Mouse (Mus musculus) heart, embryonic 16.5 days (tissue): ENCODE measurements at regions not wholly inside any gene's neighbourhood (a gene's known extent, or its start where the extent isn't known, plus 50 kb on each side); places are given as distances from the start of the nearest gene placed in this dataset.

Experiments
- ATAC-seq: fragments of 200-750 bp; cut with Nextera tagmentation; replicated peaks from 2 replicates; pipeline ENCODE4 v1.8.0; 2017; ENCODE audit warnings: moderate number of reproducible peaks; ENCODE audit not compliant: insufficient read depth, low FRiP score; ENCODE audit errors: extremely low read depth
- H3K27ac ChIP-seq: fragments of 300-500 bp; sonication (generic); 2 replicates; pipeline ENCODE4 v1.5.1; 2014; ENCODE audit warnings: mild to moderate bottlenecking, low read length, control low read depth, moderate library complexity
- H3K27me3 ChIP-seq: fragments of 300-500 bp; sonication (generic); 2 replicates; pipeline ENCODE4 v1.6.1; 2014; ENCODE audit warnings: low read length, mixed read lengths; ENCODE audit not compliant: control insufficient read depth, insufficient read depth
- H3K36me3 ChIP-seq: fragments of 300-500 bp; sonication (generic); 2 replicates; pipeline ENCODE4 v1.6.1; 2014; ENCODE audit not compliant: control insufficient read depth, insufficient read depth
- H3K4me1 ChIP-seq: fragments of 300-500 bp; sonication (generic); 2 replicates; pipeline ENCODE4 v1.6.1; 2014; ENCODE audit warnings: low read length, mixed read lengths; ENCODE audit not compliant: control insufficient read depth, insufficient read depth
- H3K4me2 ChIP-seq: fragments of 300-500 bp; sonication (generic); 2 replicates; pipeline ENCODE4 v1.6.1; 2014; ENCODE audit warnings: low read depth, mild to moderate bottlenecking, control low read depth, low read length
- H3K4me3 ChIP-seq: fragments of 300-500 bp; sonication (generic); 2 replicates; pipeline ENCODE4 v1.5.1; 2014; ENCODE audit warnings: mild to moderate bottlenecking, control low read depth, low read length
- H3K9ac ChIP-seq: fragments of 300-500 bp; sonication (generic); 2 replicates; pipeline ENCODE4 v1.6.1; 2014; ENCODE audit warnings: low read length, control low read depth
- H3K9me3 ChIP-seq: fragments of 300-500 bp; sonication (generic); replicated peaks from 2 replicates; pipeline ENCODE4 v1.6.1; 2016; ENCODE audit warnings: low read length; ENCODE audit not compliant: control insufficient read depth
- WGBS: fragments of 180-500 bp; shearing (Covaris S2); extraction: QIAGEN DNeasy Blood & Tissue Kit; methylation state at CpG from one replicate; pipeline ENCODE4 v1.1.7; 2014; 5-methylcytosine and 5-hydroxymethylcytosine counted together

DNA sequence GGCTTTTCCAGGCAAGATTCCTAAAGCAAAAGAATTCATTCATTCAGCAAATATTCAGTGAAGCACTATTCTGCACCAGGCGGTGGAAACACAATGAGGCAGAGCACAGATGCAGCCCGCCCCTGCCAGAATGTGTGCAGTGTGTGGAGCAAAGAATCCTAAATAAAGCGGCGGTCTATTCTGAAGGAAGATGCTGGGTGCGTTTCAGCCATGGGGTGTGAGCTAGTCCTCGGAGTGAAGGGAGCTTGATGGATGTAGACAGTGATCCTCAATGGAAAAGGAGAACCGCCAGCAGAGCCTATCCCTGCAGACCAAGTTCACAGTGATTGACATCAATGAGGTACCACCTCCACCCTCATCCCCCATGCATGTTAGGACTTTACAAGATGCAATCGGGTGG is 206.2 kb downstream of the H2al1j start:
- H3K9me3 ChIP-seq = no peaks in the 10 kb centered on the region
- H3K4me1 ChIP-seq = no peaks in the 10 kb centered on the region
- no peak overlapping the region for H3K4me2 ChIP-seq
- no peak for ATAC-seq
- H3K9ac ChIP-seq = no peak overlapping the region
- no peak overlapping the region for H3K4me3 ChIP-seq
- no peak overlapping the region for H3K27ac ChIP-seq
- WGBS = 74% methylated on average over 8 of the region's 8 CpGs
- no peaks in the 10 kb centered on the region for H3K27me3 ChIP-seq
- no peaks in the 10 kb centered on the region for H3K36me3 ChIP-seq

- Histone ChIP-seq H3K36me3 (no peaks in the 10 kb centered on the region), H3K4me2 (no peak overlapping the region), H3K27me3 (no peaks in the 10 kb centered on the region), H3K4me1 (no peaks in the 10 kb centered on the region), H3K9me3 (no peaks in the 10 kb centered on the region), H3K27ac (no peak overlapping the region), H3K4me3 (no peak overlapping the region), H3K9ac (no peak overlapping the region)
- WGBS = 52% methylated on average over 2 of the region's 2 CpGs
- ATAC-seq = no peak
Measured at GRCm38 (mm10) chrX:11541011-11541410, 213.4 kb downstream of the H2al1j start.

DNA sequence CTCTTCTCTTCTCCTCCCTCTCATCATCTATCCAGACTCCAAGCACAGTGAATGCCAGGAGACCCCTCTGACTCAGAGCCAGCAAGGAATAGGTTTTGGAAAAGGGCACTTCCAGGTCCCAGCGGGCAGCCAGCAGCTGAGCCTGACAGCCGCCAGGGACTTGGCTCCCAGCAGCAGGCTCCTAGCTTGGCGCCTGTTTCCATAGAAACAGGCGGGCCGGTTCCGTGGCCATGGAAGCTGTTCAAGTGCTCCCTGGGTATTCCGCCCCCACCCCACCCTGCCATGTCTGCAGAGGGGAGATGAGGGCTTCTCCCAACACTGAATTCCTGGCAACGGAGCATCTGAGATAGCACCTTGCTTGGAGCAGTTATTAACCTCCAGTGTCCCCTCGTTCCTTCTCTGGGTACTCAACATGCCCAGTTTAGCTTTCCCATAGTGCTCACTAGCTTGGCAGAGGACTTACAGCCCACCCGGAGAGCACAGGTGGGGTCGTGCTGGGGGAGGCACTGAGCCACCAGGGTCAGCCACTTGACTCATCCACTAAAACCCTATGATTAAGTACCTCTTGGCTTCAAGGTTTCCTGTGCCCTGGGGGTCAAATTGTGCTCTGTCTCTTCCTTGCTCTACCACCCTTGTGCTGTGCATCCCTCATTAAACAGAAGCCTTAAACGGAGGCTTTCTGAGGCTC is 222.7 kb downstream of the H2al1j start:
- 27% methylated on average over 12 of the region's 12 CpGs for WGBS
- Histone ChIP-seq H3K9ac (no peak overlapping the region), H3K4me1 (no peaks in the 10 kb centered on the region; the same call in 1 of the 2 replicates), H3K4me2 (peak overlapping the region; percentile 7; the same call in 1 of the 2 replicates), H3K27me3 (peaks cover 8% of the 10 kb centered on the region; the same call in 1 of the 2 replicates), H3K36me3 (no peaks in the 10 kb centered on the region), H3K27ac (no peak overlapping the region), H3K4me3 (no peak overlapping the region), H3K9me3 (no peaks in the 10 kb centered on the region)
- no peak for ATAC-seq

- no peaks in the 10 kb centered on the region for H3K9me3 ChIP-seq
- no peak overlapping the region for H3K4me3 ChIP-seq
- no peak for ATAC-seq
- H3K4me1 ChIP-seq = no peaks in the 10 kb centered on the region; the same call in 1 of the 2 replicates
- no peak overlapping the region for H3K4me2 ChIP-seq
- no peaks in the 10 kb centered on the region for H3K36me3 ChIP-seq
- H3K27ac ChIP-seq = no peak overlapping the region
- H3K9ac ChIP-seq = no peak overlapping the region
- H3K27me3 ChIP-seq = peaks cover 8% of the 10 kb centered on the region; the same call in 1 of the 2 replicates
- WGBS = 52% methylated on average over 5 of the region's 5 CpGs
Measured at GRCm38 (mm10) chrX:11552177-11552576, 224.6 kb downstream of the H2al1j start.

DNA sequence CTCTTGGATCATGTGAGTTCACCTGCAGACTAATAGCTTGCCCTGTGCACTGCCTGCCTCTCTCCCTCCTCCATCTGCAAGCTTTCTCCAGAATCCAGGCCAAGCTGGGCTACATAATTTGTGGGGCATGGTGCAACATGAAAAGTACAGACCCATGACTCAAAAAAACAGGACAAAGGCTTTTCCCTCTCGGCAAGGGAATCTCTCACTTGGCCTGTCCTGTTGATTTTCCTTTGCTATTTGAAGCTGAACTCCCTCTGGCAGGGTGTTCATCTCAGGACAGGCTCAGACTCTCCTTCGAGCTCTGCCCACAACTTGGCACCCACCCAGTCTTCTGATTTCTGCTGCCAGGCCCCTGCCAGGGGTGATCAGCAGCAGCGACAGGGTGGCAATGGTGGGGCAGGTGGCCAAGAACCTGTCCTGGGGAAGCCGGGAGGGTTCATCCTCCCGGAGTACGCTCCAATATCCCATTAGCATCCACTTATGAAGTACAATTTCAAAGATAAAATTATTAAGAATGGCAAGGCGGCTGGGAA is 227.5 kb downstream of the H2al1j start:
- H3K4me3 ChIP-seq = no peak overlapping the region
- no peak overlapping the region for H3K9ac ChIP-seq
- no peaks in the 10 kb centered on the region; the same call in 1 of the 2 replicates for H3K4me1 ChIP-seq
- no peak overlapping the region for H3K4me2 ChIP-seq
- 52% methylated on average over 7 of the region's 7 CpGs for WGBS
- peaks cover 8% of the 10 kb centered on the region; the same call in 1 of the 2 replicates for H3K27me3 ChIP-seq
- H3K36me3 ChIP-seq = no peaks in the 10 kb centered on the region
- ATAC-seq = no peak
- H3K27ac ChIP-seq = no peak overlapping the region
- H3K9me3 ChIP-seq = no peaks in the 10 kb centered on the region

- H3K4me3 ChIP-seq = no peak overlapping the region
- H3K9me3 ChIP-seq = no peaks in the 10 kb centered on the region
- no peak overlapping the region for H3K4me2 ChIP-seq
- 69% methylated on average over 2 of the region's 2 CpGs for WGBS
- no peak overlapping the region for H3K9ac ChIP-seq
- H3K36me3 ChIP-seq = no peaks in the 10 kb centered on the region
- ATAC-seq = no peak
- H3K27ac ChIP-seq = no peak overlapping the region
- H3K27me3 ChIP-seq = peaks cover 5% of the 10 kb centered on the region; the same call in 1 of the 2 replicates
- H3K4me1 ChIP-seq = no peaks in the 10 kb centered on the region; the same call in 1 of the 2 replicates
Measured at GRCm38 (mm10) chrX:11558260-11558659, 230.6 kb downstream of the H2al1j start.

GRCm38 (mm10) chrX:11560550-11561276 is 233.1 kb downstream of the H2al1j start:
- no peaks in the 10 kb centered on the region for H3K4me1 ChIP-seq
- H3K4me2 ChIP-seq = no peak overlapping the region
- no peak for ATAC-seq
- no peak overlapping the region for H3K4me3 ChIP-seq
- H3K27me3 ChIP-seq = peaks cover 3% of the 10 kb centered on the region
- H3K36me3 ChIP-seq = no peaks in the 10 kb centered on the region
- no peak overlapping the region for H3K9ac ChIP-seq
- 58% methylated on average over 16 of the region's 17 CpGs for WGBS
- no peak overlapping the region for H3K27ac ChIP-seq
- H3K9me3 ChIP-seq = no peaks in the 10 kb centered on the region

DNA sequence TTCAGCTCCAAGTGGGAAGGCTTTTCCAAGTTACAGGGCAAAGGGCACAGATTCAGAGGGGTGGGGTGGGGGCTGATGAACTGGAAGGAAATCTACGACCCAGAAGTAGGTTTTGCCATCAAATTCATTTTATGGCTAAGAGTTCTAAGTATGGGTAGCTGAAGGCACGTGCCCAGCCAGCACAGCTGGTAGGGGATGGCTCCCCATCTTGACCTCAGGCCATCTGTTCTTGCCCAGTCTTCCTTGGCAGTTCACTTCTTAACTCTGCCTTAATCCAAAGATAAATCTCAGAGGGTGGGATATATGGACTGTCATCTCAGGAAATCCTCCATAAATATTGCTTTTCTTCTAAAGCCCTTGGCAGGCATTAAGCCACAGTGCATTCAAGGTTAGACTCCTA is 238.3 kb downstream of the H2al1j start:
- Histone ChIP-seq H3K4me2 (no peak overlapping the region), H3K27me3 (peaks cover 7% of the 10 kb centered on the region), H3K9ac (no peak overlapping the region), H3K36me3 (no peaks in the 10 kb centered on the region), H3K4me1 (no peaks in the 10 kb centered on the region), H3K27ac (no peak overlapping the region), H3K4me3 (no peak overlapping the region), H3K9me3 (no peaks in the 10 kb centered on the region)
- WGBS = 83% methylated on average over 2 of the region's 2 CpGs
- ATAC-seq = no peak

DNA sequence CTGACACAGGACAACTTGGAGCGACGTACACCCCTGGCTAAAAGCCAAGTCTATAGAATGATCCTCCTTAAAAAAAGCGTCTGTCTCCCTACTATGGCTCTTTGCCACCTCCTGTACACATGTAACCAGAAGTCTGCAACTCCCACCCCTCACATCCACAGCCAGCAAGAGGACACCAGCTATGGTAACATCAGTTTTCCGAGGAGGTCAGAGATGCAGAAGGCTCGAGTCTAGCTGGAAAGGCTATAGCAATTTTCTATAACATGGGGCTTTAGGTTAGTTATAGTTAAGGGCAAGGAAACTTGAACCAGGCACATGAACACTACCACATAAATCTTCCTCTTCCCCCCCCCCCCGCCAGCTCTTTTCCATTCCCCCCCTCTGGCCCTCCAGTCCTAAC is 240.2 kb downstream of the H2al1j start:
- Histone ChIP-seq H3K27me3 (peaks cover 9% of the 10 kb centered on the region), H3K9me3 (0 out of 2 replicates have a peak, but pooled peaks cover 3% of the 10 kb centered on the region), H3K9ac (no peak overlapping the region), H3K4me2 (no peak overlapping the region), H3K27ac (no peak overlapping the region), H3K4me3 (no peak overlapping the region), H3K36me3 (no peaks in the 10 kb centered on the region), H3K4me1 (no peaks in the 10 kb centered on the region)
- no peak for ATAC-seq
- 68% methylated on average over 6 of the region's 6 CpGs for WGBS
